Mouse (Mus musculus): ENCODE data around the gene Arhgef11.
"Not testable (repeated sequence)": the region's sequence is repeated elsewhere in the genome, so short reads cannot be mapped to it uniquely, and the experiment has no call there.

Gene Arhgef11

DNA sequence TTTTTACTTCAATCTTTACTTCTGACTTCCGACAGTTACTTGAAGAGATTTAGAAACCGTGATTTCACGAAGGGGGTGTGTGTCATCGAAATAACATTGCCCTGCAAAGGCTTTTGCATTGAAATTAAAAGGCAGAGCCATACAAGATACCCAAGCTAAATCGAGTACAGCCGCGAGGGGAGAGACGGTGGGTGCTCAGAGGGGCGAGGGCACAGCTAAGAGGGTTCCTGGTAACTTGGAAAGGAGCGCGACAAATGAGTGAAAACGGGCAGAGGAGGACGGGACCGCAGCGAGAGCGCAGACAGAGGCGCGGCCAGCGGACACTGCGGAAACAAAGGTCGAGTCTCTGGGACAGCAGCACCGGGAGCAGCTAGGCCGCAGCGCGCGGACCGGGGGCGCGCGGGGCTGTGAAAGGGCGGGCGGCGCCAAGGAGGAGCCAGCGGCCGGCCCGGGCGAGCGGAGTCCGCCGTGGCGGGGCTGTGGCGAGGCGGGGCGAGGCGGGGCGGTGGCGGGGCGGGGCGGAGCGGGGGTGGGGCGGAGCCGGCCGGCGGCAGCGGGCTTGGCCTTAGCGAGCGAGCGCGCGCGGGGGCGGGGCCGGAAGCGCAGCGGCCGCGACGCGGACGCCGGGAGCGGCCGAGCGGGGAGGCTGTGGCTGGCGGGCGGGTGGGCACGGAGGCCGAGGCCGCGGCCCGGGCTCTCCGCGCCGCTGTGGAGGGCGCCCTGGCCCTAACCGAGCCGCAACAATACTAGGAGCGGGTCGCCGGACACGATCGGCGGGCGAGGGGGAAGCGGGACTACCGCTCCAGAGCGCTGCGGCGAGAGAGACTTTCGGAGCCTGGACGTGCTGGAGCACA is at the start of gene Arhgef11:
Arhgef11 (plus strand) TSS at position 603 of the 854 bp plus-strand sequence.
- peak; percentile 54 to 75 for DNase-seq (ENCODE audit: low spot score in 2 of 2)

GRCm38 (mm10) chr3:87568681-87569080 is 48.7 kb upstream of the Arhgef11 start:
- DNase-seq (ENCODE audit: low spot score in 2 of 2) = no peak

GRCm38 (mm10) chr3:87575766-87576165 is 41.6 kb upstream of the Arhgef11 start:
- DNase-seq (ENCODE audit: low spot score in 2 of 2) = no peak

GRCm38 (mm10) chr3:87582259-87582658 is 35.1 kb upstream of the Arhgef11 start:
- DNase-seq (ENCODE audit: low spot score in 2 of 2) = no peak

DNA sequence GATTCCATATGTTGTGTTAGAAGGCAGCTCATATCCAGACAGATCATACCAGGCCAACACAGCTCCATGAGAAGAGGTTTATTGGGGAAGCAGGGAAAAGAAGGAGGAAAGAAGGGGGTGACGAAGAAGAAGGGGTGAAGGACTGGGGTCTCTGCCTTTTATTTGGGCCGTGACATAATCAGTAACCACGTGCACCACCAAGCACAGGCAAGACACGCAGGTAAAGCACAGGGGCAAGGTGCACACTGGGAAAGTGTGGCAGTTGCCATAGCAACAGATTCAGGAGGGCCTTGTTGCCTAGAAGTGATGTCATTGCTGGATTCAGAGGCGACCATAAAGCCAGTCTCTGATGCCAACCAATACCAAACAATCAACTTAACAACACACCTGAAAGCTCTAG is 23.6 kb upstream of the Arhgef11 start:
- no peak for DNase-seq (ENCODE audit: low spot score in 2 of 2)

GRCm38 (mm10) chr3:87595328-87595727 is 22.0 kb upstream of the Arhgef11 start:
- DNase-seq (ENCODE audit: low spot score in 2 of 2) = not testable (repeated sequence)

GRCm38 (mm10) chr3:87601077-87601476 is 16.3 kb upstream of the Arhgef11 start:
- DNase-seq (ENCODE audit: low spot score in 2 of 2) = not testable (repeated sequence)

GRCm38 (mm10) chr3:87616354-87616753 is 1.0 kb upstream of the Arhgef11 start:
- DNase-seq (ENCODE audit: low spot score in 2 of 2) = no peak

- no peak for DNase-seq (ENCODE audit: low spot score in 2 of 2)
Measured at GRCm38 (mm10) chr3:87617811-87618130, 412 bp downstream of the Arhgef11 start.

DNA sequence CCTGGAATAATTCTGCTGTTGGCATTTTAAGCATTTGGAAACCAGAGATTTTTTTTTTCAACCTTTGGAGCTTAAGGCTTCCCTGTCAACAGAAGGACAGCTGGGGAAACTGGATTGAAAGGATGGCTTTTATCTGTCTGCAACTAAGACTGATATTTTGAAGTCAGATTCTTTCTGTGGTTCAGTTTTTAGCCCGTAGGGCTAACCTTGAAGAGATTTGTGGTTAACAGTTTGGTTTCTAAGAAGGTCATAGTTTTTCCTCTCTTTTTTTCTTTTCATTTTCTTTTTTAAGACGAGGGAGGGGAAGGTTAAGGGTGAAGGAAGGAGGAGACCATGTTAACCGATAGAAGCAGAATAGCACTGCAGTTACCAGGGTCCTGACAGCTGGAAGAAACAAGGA is 881 bp downstream of the Arhgef11 start:
- DNase-seq (ENCODE audit: low spot score in 2 of 2) = no peak

- no peak for DNase-seq (ENCODE audit: low spot score in 2 of 2)
Measured at GRCm38 (mm10) chr3:87618981-87619710, 1.8 kb downstream of the Arhgef11 start.

GRCm38 (mm10) chr3:87620218-87620891 is 3.0 kb downstream of the Arhgef11 start:
- DNase-seq (ENCODE audit: low spot score in 2 of 2) = no peak

GRCm38 (mm10) chr3:87624899-87625298 is 7.5 kb downstream of the Arhgef11 start:
- no peak for DNase-seq (ENCODE audit: low spot score in 2 of 2)

- DNase-seq (ENCODE audit: low spot score in 2 of 2) = no peak
Measured at GRCm38 (mm10) chr3:87630899-87631298, 13.5 kb downstream of the Arhgef11 start.

DNA sequence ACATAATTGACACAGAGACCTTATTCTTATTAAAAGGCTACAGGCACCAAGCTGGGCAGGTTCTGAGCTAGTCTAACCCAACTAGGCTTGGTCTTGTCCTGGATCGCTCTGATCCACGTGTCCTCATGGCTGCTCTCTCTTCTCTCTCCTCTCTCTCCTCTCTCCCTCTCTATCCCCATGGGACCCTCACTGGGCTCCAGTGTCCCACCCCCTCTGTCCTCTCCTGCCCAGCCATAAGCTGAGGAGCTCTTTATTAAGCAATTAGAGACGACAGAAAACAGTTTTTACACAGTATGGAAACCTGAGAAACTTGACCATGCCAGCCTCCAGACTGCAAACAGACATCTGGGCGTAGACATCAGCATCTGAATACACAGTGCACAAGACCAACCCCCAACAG is 14.0 kb downstream of the Arhgef11 start:
- no peak for DNase-seq (ENCODE audit: low spot score in 2 of 2)

- no peak for DNase-seq (ENCODE audit: low spot score in 2 of 2)
Measured at GRCm38 (mm10) chr3:87635514-87635913, 18.2 kb downstream of the Arhgef11 start.

GRCm38 (mm10) chr3:87643453-87643852 is 26.1 kb downstream of the Arhgef11 start:
- DNase-seq (ENCODE audit: low spot score in 2 of 2) = no peak

GRCm38 (mm10) chr3:87646174-87646573 is 28.8 kb downstream of the Arhgef11 start:
- no peak for DNase-seq (ENCODE audit: low spot score in 2 of 2)

DNA sequence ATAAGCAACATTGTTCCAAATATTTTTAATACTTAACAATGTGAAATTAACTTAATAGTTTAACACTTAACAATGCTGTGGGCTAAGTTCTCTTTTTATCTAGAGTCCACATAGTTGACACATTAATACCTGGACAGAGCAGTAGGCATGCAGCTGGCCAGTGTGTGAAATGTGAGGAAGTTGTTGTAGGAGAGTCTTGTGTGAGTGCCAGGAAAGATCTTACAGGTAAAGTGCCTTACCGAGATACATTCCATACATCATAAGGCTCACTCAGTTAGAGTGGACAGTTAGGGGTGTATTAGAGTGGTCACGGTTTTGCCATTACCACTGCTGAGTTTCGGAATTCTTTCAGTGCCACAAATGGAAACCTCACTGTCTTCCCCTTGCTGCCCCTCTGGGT is 31.7 kb downstream of the Arhgef11 start:
- DNase-seq (ENCODE audit: low spot score in 2 of 2) = no peak

DNA sequence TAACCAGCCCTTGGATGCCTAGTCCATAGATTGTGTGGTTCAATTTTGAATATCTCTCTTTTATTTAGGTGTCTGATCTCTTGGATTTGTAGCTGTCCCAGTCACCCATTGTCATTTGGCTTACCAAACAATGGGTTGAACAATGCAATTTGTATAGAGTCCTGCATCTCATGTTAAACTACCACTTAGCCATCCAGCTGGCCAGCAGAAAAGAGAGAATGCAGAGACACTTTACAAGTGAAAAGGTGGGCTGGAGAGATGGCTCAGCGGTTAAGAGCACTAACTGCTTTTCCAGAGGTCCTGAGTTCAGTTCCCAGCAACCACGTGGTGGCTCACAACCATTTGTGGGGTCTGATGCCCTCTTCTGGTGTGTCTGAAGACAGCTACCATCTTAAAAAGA is 41.0 kb downstream of the Arhgef11 start:
- no peak for DNase-seq (ENCODE audit: low spot score in 2 of 2)

GRCm38 (mm10) chr3:87659692-87660429 is 42.5 kb downstream of the Arhgef11 start:
- DNase-seq (ENCODE audit: low spot score in 2 of 2) = no peak

DNA sequence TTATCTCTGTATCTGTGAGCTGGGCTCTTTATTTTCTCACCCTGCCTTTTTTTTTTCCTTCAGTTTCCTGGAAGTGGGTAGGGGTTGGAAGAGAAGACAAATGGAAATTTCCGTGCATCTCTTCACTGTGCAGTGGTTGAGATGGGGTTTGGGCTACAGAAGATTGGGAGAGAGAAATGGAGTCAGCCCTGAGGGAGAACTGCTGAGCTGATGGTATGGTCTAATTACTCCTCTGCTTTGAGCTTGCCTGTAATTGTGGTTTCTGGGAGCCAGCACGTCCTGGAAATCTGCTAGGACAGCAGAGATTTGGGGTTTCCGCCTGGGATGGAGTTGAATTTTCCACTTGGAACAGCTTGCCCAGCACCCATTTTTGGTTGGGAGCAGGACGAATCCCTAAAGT is 43.1 kb downstream of the Arhgef11 start:
- no peak for DNase-seq (ENCODE audit: low spot score in 2 of 2)

Measured in spleen, postnatal 10 days (tissue).